Mouse (Mus musculus): ENCODE measurements around the gene Hexim1.

Gene Hexim1

GRCm38 (mm10) chr11:103098531-103099190 is 17.4 kb upstream of the Hexim1 start:
- no peak for DNase-seq (ENCODE audit: low spot score)

GRCm38 (mm10) chr11:103099352-103099940 is 16.6 kb upstream of the Hexim1 start:
- no peak for DNase-seq (ENCODE audit: low spot score)

- DNase-seq (ENCODE audit: low spot score), result no peak
These were observed 15.7 kb upstream of the Hexim1 start for GRCm38 (mm10) chr11:103100361-103100760.

GRCm38 (mm10) chr11:103101481-103101865 is 14.6 kb upstream of the Hexim1 start, which contains the start of the genes Plcd3 and Acbd4:
TSS of gene Plcd3 (minus strand) at chr11:103101658.
TSS of gene Acbd4 (plus strand) at chr11:103101682.
- peak; percentile 68 for DNase-seq (ENCODE audit: low spot score)

GRCm38 (mm10) chr11:103101866-103102501 is 14.0 kb upstream of the Hexim1 start:
- peak; percentile 57 for DNase-seq (ENCODE audit: low spot score)

- DNase-seq (ENCODE audit: low spot score), result peak; percentile 97
These were observed 13.2 kb upstream of the Hexim1 start for GRCm38 (mm10) chr11:103102725-103103349.

GRCm38 (mm10) chr11:103103621-103104020 is 12.4 kb upstream of the Hexim1 start:
- no peak for DNase-seq (ENCODE audit: low spot score)

GRCm38 (mm10) chr11:103104469-103104868 is 11.6 kb upstream of the Hexim1 start:
- DNase-seq (ENCODE audit: low spot score), result no peak

GRCm38 (mm10) chr11:103105180-103105725 is 10.8 kb upstream of the Hexim1 start:
- no peak for DNase-seq (ENCODE audit: low spot score)

GRCm38 (mm10) chr11:103105810-103106209 is 10.2 kb upstream of the Hexim1 start:
- DNase-seq (ENCODE audit: low spot score), result no peak

- no peak for DNase-seq (ENCODE audit: low spot score)
These were observed 9.6 kb upstream of the Hexim1 start for GRCm38 (mm10) chr11:103106386-103106785.

GRCm38 (mm10) chr11:103111301-103111700 is 4.7 kb upstream of the Hexim1 start:
- DNase-seq (ENCODE audit: low spot score), result no peak

- DNase-seq (ENCODE audit: low spot score), result peak; percentile 50
These were observed 4.0 kb upstream of the Hexim1 start for GRCm38 (mm10) chr11:103111881-103112551.

GRCm38 (mm10) chr11:103112552-103112912 is 3.5 kb upstream of the Hexim1 start:
- no peak for DNase-seq (ENCODE audit: low spot score)

- DNase-seq (ENCODE audit: low spot score), result no peak
These were observed 3.0 kb upstream of the Hexim1 start for GRCm38 (mm10) chr11:103113005-103113404.

GRCm38 (mm10) chr11:103113771-103114170 is 2.3 kb upstream of the Hexim1 start:
- no peak for DNase-seq (ENCODE audit: low spot score)

GRCm38 (mm10) chr11:103114270-103114943 is 1.6 kb upstream of the Hexim1 start:
- DNase-seq (ENCODE audit: low spot score), result no peak

- peak; percentile 87 for DNase-seq (ENCODE audit: low spot score)
These were observed 646 bp upstream of the Hexim1 start for GRCm38 (mm10) chr11:103115163-103116007.

- DNase-seq (ENCODE audit: low spot score), result peak; percentile 76
These were observed 1.0 kb downstream of the Hexim1 start for GRCm38 (mm10) chr11:103116959-103117590.

- peak; percentile 56 for DNase-seq (ENCODE audit: low spot score)
These were observed 1.6 kb downstream of the Hexim1 start for GRCm38 (mm10) chr11:103117591-103118009.

All from retina, embryonic 14.5 days (tissue).